Mouse (Mus musculus): ENCODE measurements around the gene Eif2ak1. TPM values are rescaled to one million over a fixed set of nuclear protein-coding genes. Genes with fewer than 3 reads are reported as not detected.

The Eif2ak1 gene
- total RNA-seq, 2 experiments from 2014 or later = 26.2 to 26.3 TPM

DNA sequence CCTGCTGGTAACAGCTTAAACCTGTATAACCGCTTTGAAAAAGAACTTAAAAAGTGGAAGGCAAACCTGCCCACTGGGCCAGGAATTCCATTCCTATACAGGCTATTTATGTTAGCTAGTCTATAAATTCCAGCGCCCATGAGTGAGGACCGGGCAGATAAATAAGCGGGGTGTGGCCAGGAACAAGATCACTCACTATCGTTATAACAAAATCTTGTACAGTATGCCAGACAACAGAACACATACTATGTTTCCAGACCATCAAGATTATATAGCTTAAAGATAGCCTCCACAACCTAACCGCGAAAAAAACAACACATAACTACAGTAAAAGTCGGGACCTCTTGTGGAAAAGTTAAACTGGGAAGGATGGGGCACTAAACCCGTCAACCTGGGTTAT lies 91.3 kb downstream of the Eif2ak1 start:
- intact Hi-C loops (cut with DNase I) = loop anchor here (5.0 kb wide), 1 partner anchor 352 kb away; no protein-coding TSS in a partner anchor
- no peak for DNase-seq
- H3K4me3 ChIP-seq = peak overlapping the region; percentile 76
- H3K27ac ChIP-seq = peak overlapping the region; percentile 97
- no peak for TF ChIP-seq CTCF (IDR thresholded peaks at IDR 0.05)

DNA sequence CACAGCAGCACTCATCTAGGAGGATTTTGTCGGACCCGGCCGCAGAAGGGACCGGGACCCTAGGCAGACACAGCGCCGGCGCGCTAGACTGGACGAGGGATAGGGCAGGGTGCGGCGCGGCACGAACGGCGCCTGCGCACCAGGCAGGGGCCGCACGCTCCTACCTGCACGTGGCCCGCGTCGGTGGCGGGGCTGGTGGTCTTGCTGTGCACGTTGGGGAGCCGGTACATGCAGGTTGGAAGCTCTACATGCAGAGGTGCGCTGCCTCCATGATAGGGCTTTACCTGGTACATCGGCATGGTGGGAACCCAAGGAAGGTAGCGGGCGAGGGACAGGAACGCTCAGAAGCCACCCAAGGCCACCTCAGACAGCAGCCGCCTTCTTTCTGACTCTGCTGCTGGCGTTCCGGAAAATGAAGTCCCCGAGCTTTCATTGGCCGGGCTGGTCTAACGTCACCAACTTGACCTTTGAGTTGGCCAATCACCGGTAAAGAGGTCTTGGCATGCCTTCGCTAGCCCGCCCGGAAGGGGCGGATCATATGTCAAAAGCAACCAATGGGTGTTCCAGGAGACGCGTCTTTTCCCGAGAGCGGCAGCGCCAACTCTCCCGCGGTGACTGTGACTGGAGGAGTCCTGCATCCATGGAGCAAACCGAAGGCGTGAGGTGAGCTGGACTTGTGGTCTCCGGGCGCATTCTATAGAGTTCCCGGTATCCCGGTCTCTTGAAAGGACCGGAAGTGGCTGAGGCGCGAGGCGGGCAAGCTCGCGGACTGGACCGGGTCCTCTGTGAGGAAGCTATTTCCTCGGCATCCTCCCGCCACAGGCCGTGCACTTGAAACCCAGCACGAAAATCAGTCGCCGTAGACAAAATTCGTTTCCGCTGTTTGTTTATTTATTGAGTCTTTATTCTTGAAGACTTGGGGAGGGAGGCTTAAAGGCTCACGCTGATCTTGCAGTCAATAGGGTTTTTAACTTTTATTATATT lies 92.1 kb downstream of the Eif2ak1 start, which contains the start of the genes Aimp2 and Pms2:
TSS of gene Aimp2 (minus strand) at position 431 of the 984 bp plus-strand sequence.
TSS of gene Pms2 (plus strand) at position 548 of the 984 bp plus-strand sequence.
- DNase-seq = peak; percentile 97
- intact Hi-C loops (cut with DNase I) = loop anchor here (2.0 to 5.0 kb wide), 2 partner anchors 177 to 352 kb away; partner anchors contain the start of gene Usp42
- no peak for TF ChIP-seq CTCF (IDR thresholded peaks at IDR 0.05)

DNA sequence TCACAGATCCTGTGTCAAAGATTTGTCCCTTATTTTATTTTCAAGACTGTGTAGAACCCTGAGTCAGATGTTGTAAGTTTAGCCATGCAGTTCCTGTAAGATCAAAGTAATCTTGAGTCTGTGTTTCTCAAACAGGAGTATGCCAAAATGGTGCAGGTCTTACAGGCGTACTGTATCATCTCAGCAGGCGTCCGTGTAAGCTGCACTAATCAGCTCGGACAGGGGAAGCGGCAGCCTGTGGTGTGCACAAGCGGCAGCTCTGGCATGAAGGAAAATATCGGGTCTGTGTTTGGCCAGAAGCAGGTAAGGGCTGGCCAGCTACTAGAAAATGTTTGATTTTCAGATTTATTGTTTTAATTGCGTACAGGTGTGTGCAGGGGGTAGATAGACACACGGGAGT lies 98.6 kb downstream of the Eif2ak1 start:
- Histone ChIP-seq H3K4me3 (no peak overlapping the region), H3K27ac (no peak overlapping the region)
- no peak for TF ChIP-seq CTCF (IDR thresholded peaks at IDR 0.05)
- intact Hi-C loops (cut with DNase I) = loop anchor here (5.0 kb wide), 1 partner anchor 349 kb away; no protein-coding TSS in a partner anchor
- no peak for DNase-seq

More for the DNA sequence above, 92.1 kb downstream of the Eif2ak1 start, which contains the start of the genes Aimp2 and Pms2:
- peak within 1 kb of the TSS; percentile 76 for H3K4me3 ChIP-seq
- H3K27ac ChIP-seq = peak within 1 kb of the TSS; percentile 97

DNA sequence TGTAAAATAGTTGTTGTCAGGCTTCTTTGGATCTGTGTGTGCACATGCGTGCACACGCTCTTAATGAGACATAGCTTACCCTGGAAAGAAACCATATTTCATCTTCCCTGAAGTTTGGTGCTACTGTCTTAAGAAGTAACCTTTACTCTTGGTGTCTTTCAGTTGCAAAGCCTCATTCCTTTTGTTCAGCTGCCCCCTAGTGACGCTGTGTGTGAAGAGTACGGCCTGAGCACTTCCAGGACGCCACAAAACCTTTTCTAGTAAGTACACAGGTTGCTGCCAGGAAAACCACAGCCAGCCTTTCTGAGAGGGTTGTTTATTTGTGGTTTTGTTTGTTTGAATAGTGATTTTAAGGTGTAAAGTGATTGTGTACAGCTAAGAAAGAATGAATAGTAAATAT lies 99.8 kb downstream of the Eif2ak1 start:
- Histone ChIP-seq H3K4me3 (no peak overlapping the region), H3K27ac (no peak overlapping the region)
- peak; percentile 75 for DNase-seq
- intact Hi-C loops (cut with DNase I) = loop anchor here (1.0 to 5.0 kb wide), 2 partner anchors 185 to 350 kb away; partner anchors contain the start of gene Usp42
- peak; percentile 81 for TF ChIP-seq CTCF (IDR thresholded peaks at IDR 0.05)

DNA sequence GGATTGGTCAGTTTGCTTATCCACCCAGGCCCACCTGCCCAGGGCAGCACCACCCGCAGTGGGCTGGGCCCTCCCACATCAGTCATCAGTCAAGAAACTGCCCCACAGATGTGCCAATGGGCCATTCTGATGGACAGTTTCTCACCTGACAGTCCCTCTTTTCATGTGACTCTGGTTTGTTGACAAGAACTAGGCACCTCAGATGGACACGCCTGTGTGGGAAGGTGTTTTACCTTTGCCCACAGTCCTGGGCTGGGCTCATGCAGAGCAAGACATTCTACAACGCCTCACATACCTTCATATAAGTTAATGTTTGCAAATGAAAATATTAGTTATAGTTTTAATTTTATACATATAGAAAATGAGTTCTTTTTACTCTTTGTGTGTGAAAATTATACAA lies 100.5 kb downstream of the Eif2ak1 start:
- DNase-seq = no peak
- Histone ChIP-seq H3K4me3 (no peak overlapping the region), H3K27ac (no peak overlapping the region)
- intact Hi-C loops (cut with DNase I) = loop anchor here (5.0 kb wide), 1 partner anchor 351 kb away; no protein-coding TSS in a partner anchor
- TF ChIP-seq CTCF (IDR thresholded peaks at IDR 0.05) = no peak

DNA sequence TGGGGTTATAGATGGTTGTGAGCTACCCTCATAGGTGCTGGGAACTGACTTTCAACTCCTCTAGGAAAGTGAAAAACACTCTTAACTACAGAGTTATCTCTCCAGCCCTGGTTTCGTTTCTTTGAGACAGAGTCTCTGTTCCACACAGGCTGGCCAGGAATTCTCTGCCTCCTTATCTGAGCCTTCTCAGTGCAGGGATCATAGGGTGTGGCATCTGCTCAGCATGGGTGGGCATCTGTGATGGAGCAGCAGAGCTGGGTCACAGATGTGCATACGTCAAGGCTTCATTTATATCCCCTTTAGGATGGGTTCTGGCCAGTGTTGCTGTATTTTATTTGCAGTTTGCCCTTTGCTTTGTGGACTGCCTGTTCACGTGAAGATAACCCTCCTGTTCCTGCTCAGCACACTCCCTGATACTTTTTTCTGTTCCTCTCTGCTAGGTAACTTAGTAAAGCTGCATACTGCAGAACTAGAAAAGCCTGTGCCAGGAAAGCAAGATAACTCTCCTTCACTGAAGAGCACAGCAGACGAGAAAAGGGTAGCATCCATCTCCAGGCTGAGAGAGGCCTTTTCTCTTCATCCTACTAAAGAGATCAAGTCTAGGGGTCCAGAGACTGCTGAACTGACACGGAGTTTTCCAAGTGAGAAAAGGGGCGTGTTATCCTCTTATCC lies 107.3 kb downstream of the Eif2ak1 start:
- no peak for DNase-seq
- intact Hi-C loops (cut with DNase I) = no loop called here
- TF ChIP-seq CTCF (IDR thresholded peaks at IDR 0.05) = no peak
- Histone ChIP-seq H3K27ac (no peak overlapping the region), H3K4me3 (no peak overlapping the region)

DNA sequence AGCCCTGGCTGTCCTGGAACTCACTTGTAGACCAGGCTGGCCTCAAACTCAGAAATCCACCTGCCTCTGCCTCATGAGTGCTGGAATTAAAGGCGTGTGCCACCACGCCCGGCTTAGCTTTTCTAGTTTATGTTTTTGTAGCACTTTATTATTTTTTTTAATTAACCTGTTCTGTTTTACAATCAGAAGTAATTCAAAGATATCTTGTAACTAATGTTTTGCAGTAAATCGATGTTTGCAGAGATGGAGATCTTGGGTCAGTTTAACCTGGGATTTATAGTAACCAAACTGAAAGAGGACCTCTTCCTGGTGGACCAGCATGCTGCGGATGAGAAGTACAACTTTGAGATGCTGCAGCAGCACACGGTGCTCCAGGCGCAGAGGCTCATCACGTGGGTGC lies 110.3 kb downstream of the Eif2ak1 start, which contains the start of gene Gm42421:
TSS of gene Gm42421 (plus strand) at position 301 of the 400 bp plus-strand sequence.
- no peak within 1 kb of the TSS for H3K4me3 ChIP-seq
- intact Hi-C loops (cut with DNase I) = no loop called here
- no peak for TF ChIP-seq CTCF (IDR thresholded peaks at IDR 0.05)
- no peak within 1 kb of the TSS for H3K27ac ChIP-seq
- DNase-seq = no peak

DNA sequence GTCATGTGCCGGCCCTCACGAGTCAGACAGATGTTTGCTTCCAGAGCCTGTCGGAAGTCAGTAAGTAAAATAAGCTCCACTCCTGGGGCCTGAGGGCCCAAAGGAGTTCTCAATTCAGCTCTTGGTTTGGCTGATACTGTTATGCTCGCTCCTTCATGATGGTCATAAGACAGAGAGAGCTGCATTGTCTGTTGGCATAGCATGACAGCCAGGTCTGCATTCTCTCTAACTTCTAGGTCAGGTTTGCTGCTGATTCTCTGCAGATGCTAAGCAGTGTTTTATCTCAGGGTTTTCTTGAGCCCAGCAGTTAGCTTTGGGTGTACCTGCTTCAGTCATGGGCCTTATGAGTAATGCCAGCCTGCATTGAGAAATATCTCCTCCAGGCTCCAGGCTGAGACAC lies 111.7 kb downstream of the Eif2ak1 start:
- intact Hi-C loops (cut with DNase I) = no loop called here
- no peak for TF ChIP-seq CTCF (IDR thresholded peaks at IDR 0.05)
- DNase-seq = no peak
- no peak overlapping the region for H3K27ac ChIP-seq
- H3K4me3 ChIP-seq = no peak overlapping the region

DNA sequence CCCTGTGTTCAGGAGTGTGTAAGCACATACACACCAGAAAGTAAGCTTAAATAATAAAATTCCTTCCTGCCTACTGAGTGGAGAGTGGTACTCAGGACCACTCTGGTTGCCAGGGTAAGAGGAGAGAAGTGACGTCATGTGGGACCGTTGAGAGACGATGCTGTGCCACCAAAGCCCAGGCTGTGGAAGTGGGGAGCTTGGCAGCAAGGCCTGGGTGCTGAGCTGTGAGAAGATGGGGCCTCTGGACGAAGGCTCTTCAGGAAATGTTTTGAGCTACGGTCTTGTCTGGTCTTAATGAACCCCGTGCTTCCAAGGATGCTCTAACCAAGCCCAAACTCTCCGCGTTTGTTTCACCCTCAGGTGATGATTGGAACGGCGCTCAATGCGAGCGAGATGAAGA lies 113.1 kb downstream of the Eif2ak1 start:
- TF ChIP-seq CTCF (IDR thresholded peaks at IDR 0.05) = no peak
- no peak for DNase-seq
- Histone ChIP-seq H3K27ac (no peak overlapping the region), H3K4me3 (no peak overlapping the region)
- intact Hi-C loops (cut with DNase I) = no loop called here

DNA sequence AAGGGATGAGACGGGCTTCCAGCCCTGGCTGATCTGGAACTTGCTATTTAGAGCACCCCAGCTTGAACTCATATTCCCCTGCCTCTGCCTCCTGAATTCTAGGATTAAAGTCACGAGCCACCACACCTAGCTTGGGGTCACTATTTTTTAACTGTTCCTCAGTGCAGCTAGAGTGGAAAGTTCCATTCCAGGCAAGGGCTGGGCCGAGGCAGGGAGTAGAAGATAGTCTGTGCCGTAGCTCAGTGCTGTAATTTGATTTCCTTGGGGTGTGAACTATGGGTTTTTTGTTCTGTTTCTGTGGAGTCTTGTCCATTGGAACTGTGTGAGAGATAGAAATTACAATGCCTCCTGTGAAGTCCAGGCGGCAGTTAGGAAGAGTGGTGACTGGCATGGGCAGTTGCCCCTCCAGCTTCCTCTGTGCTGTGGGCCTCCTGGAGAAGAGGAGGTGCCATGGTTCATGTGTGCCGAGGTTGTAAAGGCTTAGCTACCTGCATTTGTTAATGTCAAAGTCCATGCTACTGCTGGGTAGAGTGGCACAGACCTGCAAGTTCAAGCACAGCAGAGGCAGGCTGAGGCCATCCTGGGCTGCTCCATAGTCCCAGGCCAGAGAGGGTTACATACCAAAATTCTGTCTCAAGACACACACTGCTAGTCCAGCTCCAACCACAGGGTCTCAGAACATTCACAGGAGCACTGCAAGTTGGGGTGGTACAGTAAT lies 114.4 kb downstream of the Eif2ak1 start:
- intact Hi-C loops (cut with DNase I) = no loop called here
- no peak for TF ChIP-seq CTCF (IDR thresholded peaks at IDR 0.05)
- Histone ChIP-seq H3K4me3 (no peak overlapping the region), H3K27ac (no peak overlapping the region)
- DNase-seq = no peak

DNA sequence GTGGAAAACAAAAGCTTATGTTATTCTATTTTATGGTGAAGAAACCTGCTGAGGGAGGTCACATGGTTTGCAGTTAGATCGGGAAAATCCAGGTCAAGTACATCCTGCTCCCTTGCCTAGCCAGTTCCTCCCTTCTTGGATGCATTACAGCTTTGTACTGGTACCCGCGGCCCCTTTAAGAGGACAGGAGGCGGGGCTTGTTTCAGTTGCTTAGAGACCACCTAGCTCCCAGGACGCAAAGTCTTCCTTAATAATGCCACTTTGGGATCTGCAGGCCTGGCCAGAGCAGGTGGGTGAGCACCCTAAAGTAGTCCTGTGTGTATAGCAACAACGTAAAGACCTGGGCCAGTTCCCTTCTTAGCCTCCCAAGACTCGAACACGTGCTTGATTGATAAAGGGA lies 115.2 kb downstream of the Eif2ak1 start, which contains the start of gene Rsph10b:
TSS of gene Rsph10b (plus strand) at position 205 of the 400 bp plus-strand sequence.
- DNase-seq = no peak
- no peak for TF ChIP-seq CTCF (IDR thresholded peaks at IDR 0.05)
- no peak within 1 kb of the TSS for H3K27ac ChIP-seq
- intact Hi-C loops (cut with DNase I) = no loop called here
- H3K4me3 ChIP-seq = no peak within 1 kb of the TSS

DNA sequence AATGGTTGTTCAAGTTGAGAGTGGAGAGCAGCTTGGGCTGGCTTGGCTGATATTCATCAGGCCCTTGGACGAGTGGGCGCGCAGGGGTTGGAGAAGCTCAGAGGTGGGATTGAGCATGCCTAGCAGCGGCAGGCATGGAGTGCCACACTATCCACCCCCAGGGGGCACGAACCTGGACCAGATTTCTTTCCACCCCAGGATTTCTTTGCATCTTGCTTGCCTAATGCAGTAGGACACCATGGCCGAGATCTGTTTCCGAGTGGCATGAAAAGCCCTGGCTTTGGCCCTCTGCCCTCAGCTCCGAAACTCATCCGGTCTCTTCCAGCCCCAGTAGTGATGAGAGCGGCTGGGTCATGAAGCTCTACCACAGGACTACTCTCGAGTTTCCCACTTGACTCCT lies 115.8 kb downstream of the Eif2ak1 start:
- intact Hi-C loops (cut with DNase I) = no loop called here
- DNase-seq = no peak
- H3K4me3 ChIP-seq = no peak overlapping the region
- no peak for TF ChIP-seq CTCF (IDR thresholded peaks at IDR 0.05)
- no peak overlapping the region for H3K27ac ChIP-seq

All from gastrocnemius, adult 2 months (tissue).